Mouse (Mus musculus) testis, adult 2 months (tissue): ENCODE results near the gene Hist3h2a.

Source experiments
- CTCF ChIP-seq: fragments of 200-500 bp; IDR thresholded peaks from 2 replicates; pipeline ENCODE4 v1.5.1; 2012; ENCODE audit warnings: low read depth, mild to moderate bottlenecking, inconsistent platforms, low read length, moderate library complexity; ENCODE audit not compliant: control insufficient read depth, insufficient read depth, insufficient replicate concordance
- POLR2A ChIP-seq: fragments of 200-500 bp; IDR thresholded peaks from 2 replicates; pipeline ENCODE4 v1.6.1; 2012; ENCODE audit warnings: low read depth, mild to moderate bottlenecking, inconsistent platforms, low read length, moderate library complexity; ENCODE audit not compliant: control insufficient read depth

GRCm38 (mm10) chr11:58963543-58963942 lies 9.1 kb downstream of the Hist3h2a start:
- TF ChIP-seq CTCF (no peak), POLR2A (peak; percentile 88)
